Mouse (Mus musculus) heart, embryonic 14.5 days (tissue): ENCODE results near the gene Hsd3b2. TPM values are rescaled to one million over a fixed set of nuclear protein-coding genes. Genes with fewer than 3 reads are reported as not detected.
"Not testable (repeated sequence)": the region's sequence is repeated elsewhere in the genome, so short reads cannot be mapped to it uniquely, and the experiment has no call there.

ENCODE experiments used
- ATAC-seq: fragments of 200-750 bp; cut with Nextera tagmentation; 2 replicates; pipeline ENCODE4 v1.8.0; 2017; ENCODE audit warnings: low read depth, moderate TSS enrichment; ENCODE audit not compliant: insufficient number of reproducible peaks, insufficient read depth, low FRiP score
- H3K27ac ChIP-seq, 2 experiments: fragments of 200-500 bp in 1 of 2; fragments of 300-500 bp in 1 of 2; sonication (generic) in 1 of 2; replicated peaks in 1 of 2; 2 replicates each; pipeline ENCODE4 v1.5.1; 2012 to 2014; ENCODE audit warnings: low read depth in 2 of 2, low read length in 2 of 2, control low read depth in 1 of 2, mild to moderate bottlenecking in 1 of 2, mixed read lengths in 1 of 2; ENCODE audit not compliant: control insufficient read depth in 1 of 2, insufficient read depth in 1 of 2
- H3K27me3 ChIP-seq: fragments of 300-500 bp; sonication (generic); 2 replicates; pipeline ENCODE4 v1.6.1; 2014; ENCODE audit warnings: mild to moderate bottlenecking, low read length, control low read depth; ENCODE audit not compliant: control insufficient read depth, insufficient read depth
- H3K36me3 ChIP-seq: fragments of 300-500 bp; sonication (generic); 2 replicates; pipeline ENCODE4 v1.6.1; 2014; ENCODE audit warnings: mild to moderate bottlenecking, control low read depth, low read length, mixed read lengths; ENCODE audit not compliant: control insufficient read depth, insufficient read depth
- H3K4me1 ChIP-seq, 2 experiments: fragments of 200-500 bp in 1 of 2; fragments of 300-500 bp in 1 of 2; sonication (generic) in 1 of 2; 2 replicates each; pipeline ENCODE4 v1.6.1; 2012 to 2014; ENCODE audit warnings: low read length in 2 of 2, control low read depth in 1 of 2, mixed read lengths in 1 of 2; ENCODE audit not compliant: control insufficient read depth in 2 of 2, insufficient read depth in 2 of 2
- H3K4me2 ChIP-seq: fragments of 300-500 bp; sonication (generic); 2 replicates; pipeline ENCODE4 v1.6.1; 2014; ENCODE audit warnings: mild to moderate bottlenecking, low read length
- H3K4me3 ChIP-seq, 2 experiments: fragments of 200-500 bp in 1 of 2; fragments of 300-500 bp in 1 of 2; sonication (generic) in 1 of 2; 2 replicates each; pipeline ENCODE4 v1.5.1; 2012 to 2014; ENCODE audit warnings: low read length in 2 of 2, mild to moderate bottlenecking in 2 of 2, control low read depth in 1 of 2, low read depth in 1 of 2, moderate library complexity in 1 of 2; ENCODE audit not compliant: control insufficient read depth in 1 of 2, insufficient read depth in 1 of 2
- H3K9ac ChIP-seq: fragments of 300-500 bp; sonication (generic); 2 replicates; pipeline ENCODE4 v1.6.1; 2014; ENCODE audit warnings: mild to moderate bottlenecking, low read length
- H3K9me3 ChIP-seq: fragments of 300-500 bp; sonication (generic); 2 replicates; pipeline ENCODE4 v1.6.1; 2016; ENCODE audit warnings: low read length, control low read depth; ENCODE audit not compliant: control insufficient read depth
- WGBS: fragments of 180-500 bp; shearing (Covaris S2); extraction: QIAGEN DNeasy Blood & Tissue Kit; methylation state at CpG from one replicate; pipeline ENCODE4 v1.1.7; 2014; 5-methylcytosine and 5-hydroxymethylcytosine counted together
- polyA plus RNA-seq: library from polyadenylated mRNA; unstranded; fragments of >200 nt; fragmentation: Nextera tagmentation; extraction: Ambion mirVana; gene quantifications from 2 replicates; pipeline ENCODE4 v1.2.1, GENCODE M21; 2014

The Hsd3b2 gene
- polyA plus RNA-seq: not detected in 2 replicates

DNA sequence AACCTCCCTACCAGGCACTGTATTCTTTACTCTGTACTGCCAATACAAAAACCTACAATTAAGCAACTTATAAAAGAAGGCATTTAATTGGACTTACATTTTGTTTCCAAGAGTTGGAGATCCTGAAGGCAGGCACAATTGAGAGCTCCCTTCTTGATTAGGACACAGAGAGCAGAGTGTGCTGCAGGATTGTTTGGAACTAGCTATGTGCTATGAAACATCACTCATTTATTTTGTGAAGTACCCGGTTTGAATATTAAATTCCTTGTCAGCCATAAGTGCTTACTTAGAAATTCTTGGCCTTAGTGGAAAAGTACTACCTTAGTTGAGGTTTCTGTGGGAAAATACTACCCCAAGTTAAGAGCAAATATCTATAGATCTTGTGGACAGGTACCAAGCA, at the start of gene Hsd3b2:
Gene Hsd3b2 (minus strand): TSS at position 168 of the 400 bp plus-strand sequence.
- no peak within 1 kb of the TSS for H3K9ac ChIP-seq
- no peaks in the 10 kb centered on the region for H3K36me3 ChIP-seq
- no peak for ATAC-seq
- H3K4me2 ChIP-seq: no peak within 1 kb of the TSS
- WGBS: 58% methylated on average over 1 of the region's 1 CpGs
- no peaks in the 10 kb centered on the region for H3K9me3 ChIP-seq
- no peaks in the 10 kb centered on the region for H3K27me3 ChIP-seq
- no peak within 1 kb of the TSS for H3K27ac ChIP-seq
- no peak within 1 kb of the TSS for H3K4me3 ChIP-seq
- H3K4me1 ChIP-seq: no peaks in the 10 kb centered on the region

DNA sequence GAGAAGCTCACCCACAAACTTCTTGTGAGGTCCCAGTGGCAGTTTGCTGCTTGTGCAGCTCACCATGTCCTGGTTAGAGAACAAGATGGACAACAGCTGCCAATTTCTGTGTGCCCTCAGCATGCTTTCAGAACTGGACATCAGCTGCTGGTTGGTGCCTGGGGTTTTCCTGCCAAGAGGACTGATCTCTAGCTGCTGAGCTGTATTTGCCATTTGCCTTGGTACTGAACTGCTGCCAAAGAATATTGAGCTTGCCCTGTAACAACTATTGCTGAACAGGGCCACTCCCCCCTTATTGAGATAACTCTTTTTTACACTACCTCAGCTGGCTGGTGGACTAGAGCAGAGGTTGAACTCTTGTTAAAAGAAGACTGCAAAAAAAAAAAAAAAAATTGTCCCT, 39.8 kb upstream of the Hsd3b2 start:
- Histone ChIP-seq H3K27me3 (no peaks in the 10 kb centered on the region), H3K36me3 (no peaks in the 10 kb centered on the region), H3K9me3 (peaks cover 2% of the 10 kb centered on the region; the same call in 1 of the 2 replicates), H3K27ac (no peak overlapping the region), H3K4me3 (no peak overlapping the region), H3K4me1 (no peaks in the 10 kb centered on the region), H3K9ac (no peak overlapping the region), H3K4me2 (no peak overlapping the region)
- no peak for ATAC-seq

GRCm38 (mm10) chr3:98756836-98757235, 32.5 kb upstream of the Hsd3b2 start:
- 78% methylated on average over 3 of the region's 3 CpGs for WGBS
- Histone ChIP-seq H3K36me3 (no peaks in the 10 kb centered on the region), H3K9me3 (no peaks in the 10 kb centered on the region), H3K4me3 (no peak overlapping the region), H3K4me2 (no peak overlapping the region), H3K4me1 (no peaks in the 10 kb centered on the region), H3K9ac (no peak overlapping the region), H3K27me3 (no peaks in the 10 kb centered on the region), H3K27ac (no peak overlapping the region)
- ATAC-seq: no peak

- H3K4me3 ChIP-seq: no peak overlapping the region
- H3K9me3 ChIP-seq: no peaks in the 10 kb centered on the region
- no peaks in the 10 kb centered on the region for H3K27me3 ChIP-seq
- H3K36me3 ChIP-seq: no peaks in the 10 kb centered on the region
- no peak overlapping the region for H3K9ac ChIP-seq
- 70% methylated on average over 2 of the region's 2 CpGs for WGBS
- H3K4me1 ChIP-seq: no peaks in the 10 kb centered on the region
- H3K4me2 ChIP-seq: no peak overlapping the region
- no peak for ATAC-seq
- H3K27ac ChIP-seq: no peak overlapping the region
Measured at GRCm38 (mm10) chr3:98752171-98752570, 27.8 kb upstream of the Hsd3b2 start.

GRCm38 (mm10) chr3:98741043-98741442, 16.7 kb upstream of the Hsd3b2 start:
- not testable (repeated sequence) for H3K4me3 ChIP-seq, H3K36me3 ChIP-seq, H3K9ac ChIP-seq, H3K4me1 ChIP-seq, H3K27ac ChIP-seq, H3K27me3 ChIP-seq, ATAC-seq, H3K4me2 ChIP-seq, H3K9me3 ChIP-seq
- 43% methylated on average over 1 of the region's 1 CpGs for WGBS

GRCm38 (mm10) chr3:98734340-98734739, 10.0 kb upstream of the Hsd3b2 start:
- H3K36me3 ChIP-seq: no peaks in the 10 kb centered on the region
- H3K4me3 ChIP-seq: no peak overlapping the region
- H3K9ac ChIP-seq: no peak overlapping the region
- H3K4me2 ChIP-seq: no peak overlapping the region
- no peaks in the 10 kb centered on the region for H3K4me1 ChIP-seq
- WGBS: 65% methylated on average over 4 of the region's 4 CpGs
- no peak for ATAC-seq
- H3K9me3 ChIP-seq: no peaks in the 10 kb centered on the region
- no peak overlapping the region for H3K27ac ChIP-seq
- H3K27me3 ChIP-seq: no peaks in the 10 kb centered on the region

DNA sequence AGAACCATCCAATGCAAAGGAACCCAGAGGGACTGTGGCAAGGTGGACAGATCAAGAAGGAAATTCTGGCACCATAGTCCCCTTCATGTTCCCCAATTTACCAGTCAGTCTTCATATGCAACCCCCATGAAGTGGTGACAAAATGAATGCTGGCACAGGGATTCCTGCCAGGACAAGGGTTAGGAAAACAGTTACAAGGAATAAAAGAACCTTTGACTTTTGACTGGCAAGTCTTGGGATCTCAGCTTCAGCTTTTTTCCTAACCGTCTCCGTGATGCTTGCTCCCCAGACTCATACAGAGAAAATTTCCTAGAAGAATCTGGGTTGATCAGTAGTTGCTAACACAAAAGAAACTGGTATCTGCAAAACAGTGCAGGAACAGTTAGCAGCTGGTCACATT, 9.4 kb upstream of the Hsd3b2 start:
- H3K36me3 ChIP-seq: no peaks in the 10 kb centered on the region
- 87% methylated on average over 2 of the region's 2 CpGs for WGBS
- H3K27ac ChIP-seq: no peak overlapping the region
- no peak overlapping the region for H3K4me2 ChIP-seq
- no peak overlapping the region for H3K9ac ChIP-seq
- H3K9me3 ChIP-seq: no peaks in the 10 kb centered on the region
- H3K27me3 ChIP-seq: no peaks in the 10 kb centered on the region
- no peak overlapping the region for H3K4me3 ChIP-seq
- no peaks in the 10 kb centered on the region for H3K4me1 ChIP-seq
- no peak for ATAC-seq

GRCm38 (mm10) chr3:98726281-98726680, 1.9 kb upstream of the Hsd3b2 start:
- Histone ChIP-seq H3K27ac (no peak overlapping the region), H3K4me2 (no peak overlapping the region), H3K27me3 (no peaks in the 10 kb centered on the region), H3K36me3 (no peaks in the 10 kb centered on the region), H3K4me1 (no peaks in the 10 kb centered on the region), H3K4me3 (no peak overlapping the region), H3K9ac (no peak overlapping the region), H3K9me3 (no peaks in the 10 kb centered on the region)
- no peak for ATAC-seq
- WGBS: 70% methylated on average over 2 of the region's 2 CpGs
